Mouse (Mus musculus): Measurements from ENCODE around the gene Cpox. TPM values are rescaled to one million over a fixed set of nuclear protein-coding genes. Genes with fewer than 3 reads are reported as not detected.
A peak's percentile ranks its signal among the peaks of the same experiment; 100 is the strongest.

Cpox gene
- total and polyA plus RNA-seq, 3 experiments, result 70.3 to 77.2 (median 75.6) TPM

DNA sequence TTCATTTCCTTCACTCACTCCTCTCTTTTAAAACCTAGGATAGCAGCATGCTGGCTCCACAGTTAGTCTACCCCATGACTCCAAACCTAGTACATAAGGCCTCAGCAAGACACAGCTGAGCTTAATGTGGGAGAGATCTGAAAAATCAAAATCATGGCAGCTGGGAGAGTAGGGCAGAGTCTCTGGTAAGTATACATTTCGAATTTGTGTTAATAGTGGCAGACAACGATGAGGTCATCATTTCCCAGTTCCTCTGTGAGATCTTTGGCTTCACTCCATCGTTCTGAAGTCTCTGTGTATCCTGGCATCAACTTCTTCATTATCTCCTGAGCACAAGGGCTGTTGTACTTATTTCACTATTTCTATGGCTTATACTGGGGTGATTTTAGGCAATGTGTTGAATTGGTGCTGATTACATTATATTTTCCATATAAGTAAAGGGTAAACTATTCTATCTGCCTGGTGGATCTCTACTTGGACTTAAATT lies 31.4 kb upstream of the Cpox start, which contains the start of gene E330017A01Rik:
TSS of gene E330017A01Rik (minus strand) at position 51 of the 487 bp plus-strand sequence.
- dilution Hi-C loops (cut with MboI; ENCODE audit: extremely low pct_ligation_motif_present, extremely low pct_unique_long_range_greater_than_20kb, low sequenced_read_pairs), result no loop called here
- in situ Hi-C loops (cut with MboI; ENCODE audit: low pct_ligation_motif_present, low pct_unique_long_range_greater_than_20kb, low sequenced_read_pairs), result loop anchor here (25.0 kb wide), 1 partner anchor 1026 kb away; the partner anchor contains the start of gene Cmss1
- DNase-seq (ENCODE audit: extremely low read depth), result no peak
- Histone ChIP-seq H3K27ac (ENCODE audit: insufficient read depth, low read depth) (no peak within 1 kb of the TSS), H3K79me2 (replicated peaks; ENCODE audit: control insufficient read depth, extremely low read depth, insufficient read depth, poor library complexity, severe bottlenecking) (no peaks in the 10 kb centered on the region), H3K4me3 (replicated peaks in 1 of 3; ENCODE audit: low read depth in 2 of 3, low read length in 2 of 3, poor library complexity in 1 of 3) (no peak within 1 kb of the TSS), H3K9ac (ENCODE audit: insufficient read depth, low read depth) (no peak within 1 kb of the TSS), H3K9me3 (replicated peaks; ENCODE audit: low read length) (no peaks in the 10 kb centered on the region), H3K4me2 (ENCODE audit: insufficient read depth, low read depth, poor library complexity, severe bottlenecking) (no peak within 1 kb of the TSS; the same call in 1 of the 2 replicates), H3K27me3 (replicated peaks) (no peaks in the 10 kb centered on the region), H3K4me1 (ENCODE audit: control insufficient read depth in 1 of 2, insufficient read depth in 2 of 2) (peaks cover 16 to 21% of the 10 kb centered on the region in 2 experiments), H3K36me3 (replicated peaks in 1 of 2; ENCODE audit: control insufficient read depth in 1 of 2, insufficient read depth in 1 of 2, low read length in 1 of 2) (no peaks in the 10 kb centered on the region)
- TF ChIP-seq JUN (IDR thresholded peaks at IDR 0.05; ENCODE audit: insufficient read depth, low read depth, low read length), result peak; percentile 67
- TF ChIP-seq POLR2AphosphoS2 (IDR thresholded peaks at IDR 0.05; ENCODE audit: low read depth, low read length), result no peak
- TF ChIP-seq ZNF384 (IDR thresholded peaks at IDR 0.05; ENCODE audit: low read depth, low read length), result no peak
- TF ChIP-seq TBP (conservative IDR thresholded peaks at IDR 0.05; ENCODE audit: low read depth, low read length), result no peak
- peak; percentile 70 for TF ChIP-seq JUND (conservative IDR thresholded peaks at IDR 0.05; ENCODE audit: low read depth, low read length)
- peak; percentile 56; the same call in 1 of the 2 replicates for TF ChIP-seq EP300 (IDR thresholded peaks at IDR 0.05; ENCODE audit: low read length)
- no peak for TF ChIP-seq NRF1 (IDR thresholded peaks at IDR 0.05; ENCODE audit: low read depth, low read length)
- no peak for TF ChIP-seq BHLHE40 (IDR thresholded peaks at IDR 0.05; ENCODE audit: low read depth, low read length)
- TF ChIP-seq RAD21 (IDR thresholded peaks at IDR 0.05; ENCODE audit: low read depth, low read length), result no peak
- TF ChIP-seq KAT2A (IDR thresholded peaks at IDR 0.05; ENCODE audit: insufficient replicate concordance, low read length), result no peak
- TF ChIP-seq ELF1 (IDR thresholded peaks at IDR 0.05; ENCODE audit: low read depth, low read length), result no peak
- TF ChIP-seq SIN3A (IDR thresholded peaks at IDR 0.05; ENCODE audit: low read length), result no peak
- no peak for TF ChIP-seq USF1 (IDR thresholded peaks at IDR 0.05; ENCODE audit: low read depth, low read length)
- TF ChIP-seq MYC (IDR thresholded peaks at IDR 0.05; ENCODE audit: low read depth, low read length), result no peak
- no peak for TF ChIP-seq UBTF (IDR thresholded peaks at IDR 0.05; ENCODE audit: low read depth, low read length)
- TF ChIP-seq USF2 (conservative IDR thresholded peaks at IDR 0.05; ENCODE audit: low read depth, low read length), result no peak

DNA sequence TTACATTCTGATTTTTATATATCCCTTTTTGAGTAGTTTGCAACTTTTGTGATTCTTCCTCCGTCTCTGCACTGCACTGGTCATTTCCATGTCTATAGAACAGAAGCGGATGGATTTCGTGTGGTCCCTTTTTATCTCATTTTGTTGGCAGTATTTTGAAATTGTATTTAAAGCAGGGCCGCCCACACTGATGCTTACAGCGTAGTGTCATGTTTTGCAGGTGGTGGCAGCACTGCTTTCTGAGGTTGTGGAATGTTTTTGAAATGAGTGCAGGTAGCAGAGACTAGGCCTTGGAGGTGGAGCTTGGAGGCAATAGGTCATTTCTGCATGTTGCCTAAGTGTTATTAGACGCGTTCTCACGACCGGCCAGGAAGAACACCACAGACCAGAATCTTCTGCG lies 20.1 kb upstream of the Cpox start:
- H3K4me2 ChIP-seq (ENCODE audit: insufficient read depth, low read depth, poor library complexity, severe bottlenecking), result no peak overlapping the region
- dilution Hi-C loops (cut with MboI; ENCODE audit: extremely low pct_ligation_motif_present, extremely low pct_unique_long_range_greater_than_20kb, low sequenced_read_pairs), result no loop called here

More for the DNA sequence above, 20.1 kb upstream of the Cpox start:
- in situ Hi-C loops (cut with MboI; ENCODE audit: low pct_ligation_motif_present, low pct_unique_long_range_greater_than_20kb, low sequenced_read_pairs), result loop anchor here (25.0 kb wide), 3 partner anchors 762 to 1038 kb away; partner anchors contain the start of genes Cmss1 and Gabrr3
- TF ChIP-seq MAX (IDR thresholded peaks at IDR 0.05; ENCODE audit: low read length) (no peak), MYC (IDR thresholded peaks at IDR 0.05; ENCODE audit: low read depth, low read length) (no peak), PAX5 (IDR thresholded peaks at IDR 0.05; ENCODE audit: low read length) (no peak), ETS1 (conservative IDR thresholded peaks at IDR 0.05; ENCODE audit: low read depth, low read length) (no peak), JUN (IDR thresholded peaks at IDR 0.05; ENCODE audit: insufficient read depth, low read depth, low read length) (no peak), IRF4 (IDR thresholded peaks at IDR 0.05; ENCODE audit: low read depth, low read length) (no peak), KAT2A (IDR thresholded peaks at IDR 0.05; ENCODE audit: insufficient replicate concordance, low read length) (no peak), UBTF (IDR thresholded peaks at IDR 0.05; ENCODE audit: low read depth, low read length) (no peak), POLR2AphosphoS2 (IDR thresholded peaks at IDR 0.05; ENCODE audit: low read depth, low read length) (no peak)
- H3K9ac ChIP-seq (ENCODE audit: insufficient read depth, low read depth), result no peak overlapping the region
- no peaks in the 10 kb centered on the region for H3K4me1 ChIP-seq (ENCODE audit: control insufficient read depth in 1 of 2, insufficient read depth in 2 of 2)
- H3K9me3 ChIP-seq (replicated peaks; ENCODE audit: low read length), result no peaks in the 10 kb centered on the region
- H3K27me3 ChIP-seq (replicated peaks), result no peaks in the 10 kb centered on the region
- H3K79me2 ChIP-seq (replicated peaks; ENCODE audit: control insufficient read depth, extremely low read depth, insufficient read depth, poor library complexity, severe bottlenecking), result no peaks in the 10 kb centered on the region
- no peak for DNase-seq (ENCODE audit: extremely low read depth)
- H3K27ac ChIP-seq (ENCODE audit: insufficient read depth, low read depth), result no peak overlapping the region
- H3K36me3 ChIP-seq (replicated peaks in 1 of 2; ENCODE audit: control insufficient read depth in 1 of 2, insufficient read depth in 1 of 2, low read length in 1 of 2), result no peaks in the 10 kb centered on the region
- H3K4me3 ChIP-seq (replicated peaks in 1 of 3; ENCODE audit: low read depth in 2 of 3, low read length in 2 of 3, poor library complexity in 1 of 3), result no peak overlapping the region

Data from CH12.LX (cell line).